Mouse (Mus musculus) kidney, postnatal 10 days (tissue): ENCODE data around the gene Ovca2.
A peak's percentile ranks its signal among the peaks of the same experiment; 100 is the strongest.

ENCODE experiments used
- DNase-seq: peaks from one replicate; pipeline ENCODE4 v3.0.0; 2021; ENCODE audit warnings: mixed read lengths

Ovca2 gene

DNA sequence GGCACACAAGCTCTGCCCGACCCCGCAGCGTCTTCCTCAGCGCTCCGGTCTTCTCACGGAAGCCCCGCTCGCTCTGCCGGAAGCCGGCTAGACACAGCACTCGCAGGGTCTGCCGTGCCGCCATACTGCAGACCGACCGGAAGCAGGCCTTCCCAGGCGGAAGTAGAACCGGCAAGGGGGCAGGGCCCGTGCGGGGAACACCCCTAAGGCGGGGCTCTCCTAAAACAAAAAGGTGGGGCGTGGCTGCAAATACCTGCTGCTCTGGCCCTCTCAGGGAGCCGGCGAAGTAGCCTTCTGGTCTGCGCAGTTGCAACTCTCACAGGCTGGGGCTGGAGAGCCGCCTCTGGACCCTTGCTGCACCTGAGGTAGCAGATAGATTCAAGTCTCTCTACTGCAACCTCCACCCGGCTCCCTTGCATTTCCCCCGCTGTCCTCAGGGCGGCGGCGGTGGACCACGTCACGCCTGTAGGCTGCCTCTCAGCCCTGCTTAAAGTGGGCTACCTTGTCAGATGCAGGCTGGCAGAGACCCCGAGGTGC, at the start of gene Ovca2:
Gene Ovca2 (minus strand): TSS at position 164 of the 537 bp plus-strand sequence.
- DNase-seq = peak; percentile 94

DNA sequence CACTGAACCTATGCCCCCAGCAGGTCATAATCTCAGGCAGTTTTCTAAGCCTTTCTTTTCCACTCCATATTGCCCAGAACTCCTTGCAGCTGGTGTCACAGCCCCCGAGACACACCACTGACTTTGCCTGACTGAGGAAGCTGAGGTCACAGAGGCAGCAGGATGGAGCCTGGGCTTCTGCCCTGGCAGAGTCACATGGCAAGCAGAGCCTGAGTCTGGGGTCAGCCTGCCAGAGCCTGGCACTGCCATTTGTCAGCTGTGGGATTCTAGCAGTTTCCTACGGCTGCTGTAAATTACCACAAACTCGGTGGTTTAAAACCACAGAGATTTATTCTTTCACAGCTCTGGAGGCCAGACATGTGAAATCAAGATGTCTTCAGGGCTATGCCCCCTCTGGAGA, 49.0 kb upstream of the Ovca2 start:
- no peak for DNase-seq

DNA sequence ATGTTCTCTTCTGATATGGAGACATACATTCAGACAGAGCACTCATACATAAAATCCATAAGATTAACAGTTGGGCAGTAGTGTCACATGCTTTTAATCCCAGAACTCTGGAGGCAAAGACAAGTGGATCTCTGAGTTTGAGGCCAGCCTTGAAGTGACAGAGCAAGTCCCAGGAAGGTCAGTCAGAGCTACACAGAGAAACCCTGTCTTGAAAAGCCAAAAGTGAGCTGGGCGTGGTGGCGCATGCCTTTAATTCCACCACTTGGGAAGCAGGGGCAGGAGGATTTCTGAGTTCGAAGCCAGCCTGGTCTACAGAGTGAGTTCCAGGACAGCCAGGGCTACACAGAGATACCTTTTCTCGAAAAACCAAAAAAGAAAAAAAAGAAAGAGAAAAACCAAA, 46.2 kb upstream of the Ovca2 start:
- no peak for DNase-seq

DNA sequence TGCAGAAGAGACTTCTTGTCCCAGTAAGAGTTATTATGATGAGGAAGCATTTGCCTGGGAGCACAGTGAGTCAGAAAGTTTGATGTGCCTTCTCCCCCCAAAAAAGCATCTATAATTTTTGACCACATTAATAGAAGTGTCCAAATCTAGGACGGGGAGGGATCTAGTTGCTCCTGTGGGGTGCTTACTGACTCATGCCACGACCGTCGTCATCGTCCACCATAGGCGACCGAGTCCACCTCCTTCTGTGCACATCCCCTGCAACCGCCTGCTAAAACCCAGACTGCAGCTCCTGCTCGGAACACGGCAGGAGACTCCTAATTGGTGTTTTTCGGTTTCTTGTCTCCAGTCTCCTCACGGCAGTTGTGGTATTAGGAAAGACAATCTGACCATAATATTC, 45.4 kb upstream of the Ovca2 start:
- no peak for DNase-seq

DNA sequence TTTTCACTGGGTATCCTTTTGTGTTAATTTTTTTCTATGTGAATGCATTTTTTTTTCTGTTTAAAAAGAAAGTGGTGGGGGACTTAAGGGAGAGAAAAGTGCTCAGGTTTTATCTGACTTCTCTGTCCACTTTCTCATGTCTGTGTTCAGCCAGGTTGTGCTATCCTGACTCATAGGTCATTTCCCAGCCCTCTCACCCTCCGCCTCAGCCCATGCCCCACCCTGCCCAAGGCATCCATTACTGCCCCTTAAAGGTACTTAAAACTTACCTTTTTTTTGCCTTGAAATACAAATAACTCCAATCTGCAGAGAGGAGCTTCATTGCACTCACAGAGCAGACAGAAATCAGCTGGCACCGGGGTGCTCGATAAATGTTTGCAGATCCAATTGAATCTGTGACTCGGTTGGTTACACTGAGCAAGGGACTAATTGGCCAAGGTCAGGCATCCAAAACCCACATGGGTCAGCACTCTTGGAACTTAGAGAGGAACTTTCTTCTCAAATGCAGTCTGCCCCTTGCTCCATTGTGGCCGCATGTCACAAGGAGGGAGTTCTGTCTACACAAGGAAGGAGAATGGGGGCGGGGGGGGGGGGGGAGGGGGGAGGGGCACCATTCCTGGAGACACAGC, 42.0 kb upstream of the Ovca2 start:
- no peak for DNase-seq

- DNase-seq = peak; percentile 71
These were observed 41.5 kb upstream of the Ovca2 start for GRCm38 (mm10) chr11:75220115-75220514.

DNA sequence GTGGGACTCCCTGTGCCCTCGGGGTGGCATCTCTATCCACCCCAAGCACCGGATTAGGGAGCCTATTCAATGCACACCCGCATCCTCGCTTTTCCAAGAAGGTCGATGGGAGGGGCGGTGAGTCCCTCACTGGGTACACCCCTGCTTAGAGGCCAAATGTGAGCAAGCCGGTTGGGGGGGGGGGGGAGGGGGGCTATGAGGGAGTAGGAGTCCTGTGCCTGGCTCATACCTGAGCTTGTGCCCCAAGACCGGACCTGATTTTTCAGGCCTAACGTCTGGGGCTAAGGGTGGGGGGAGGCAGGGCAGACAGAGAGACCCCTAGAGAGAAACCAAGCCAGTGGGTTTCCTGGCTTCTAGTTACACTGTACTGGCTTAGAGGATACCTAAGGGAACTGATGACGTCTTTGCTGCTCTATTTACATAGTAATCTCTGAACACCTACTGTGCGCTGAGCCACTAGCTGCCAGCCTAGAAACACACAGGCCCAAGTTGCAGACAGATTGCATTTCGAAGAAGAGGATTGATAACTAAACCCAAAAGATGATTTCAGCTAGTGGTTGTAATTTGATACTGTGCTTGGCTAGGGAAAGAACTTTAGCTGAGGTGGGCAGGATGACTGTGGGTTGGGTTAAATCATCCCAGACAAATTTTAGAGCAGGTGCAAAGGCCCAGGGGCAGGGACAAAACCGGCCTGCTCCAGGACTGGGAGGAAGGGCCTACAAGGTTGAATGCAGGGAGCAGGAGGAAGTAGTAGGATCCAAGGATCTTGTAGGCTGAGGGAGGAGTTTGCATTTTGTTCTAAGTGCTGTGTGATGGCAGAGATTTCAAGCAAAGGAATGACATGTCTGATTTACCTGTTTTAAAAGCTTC, 35.7 kb upstream of the Ovca2 start:
- peak; percentile 39 for DNase-seq

DNA sequence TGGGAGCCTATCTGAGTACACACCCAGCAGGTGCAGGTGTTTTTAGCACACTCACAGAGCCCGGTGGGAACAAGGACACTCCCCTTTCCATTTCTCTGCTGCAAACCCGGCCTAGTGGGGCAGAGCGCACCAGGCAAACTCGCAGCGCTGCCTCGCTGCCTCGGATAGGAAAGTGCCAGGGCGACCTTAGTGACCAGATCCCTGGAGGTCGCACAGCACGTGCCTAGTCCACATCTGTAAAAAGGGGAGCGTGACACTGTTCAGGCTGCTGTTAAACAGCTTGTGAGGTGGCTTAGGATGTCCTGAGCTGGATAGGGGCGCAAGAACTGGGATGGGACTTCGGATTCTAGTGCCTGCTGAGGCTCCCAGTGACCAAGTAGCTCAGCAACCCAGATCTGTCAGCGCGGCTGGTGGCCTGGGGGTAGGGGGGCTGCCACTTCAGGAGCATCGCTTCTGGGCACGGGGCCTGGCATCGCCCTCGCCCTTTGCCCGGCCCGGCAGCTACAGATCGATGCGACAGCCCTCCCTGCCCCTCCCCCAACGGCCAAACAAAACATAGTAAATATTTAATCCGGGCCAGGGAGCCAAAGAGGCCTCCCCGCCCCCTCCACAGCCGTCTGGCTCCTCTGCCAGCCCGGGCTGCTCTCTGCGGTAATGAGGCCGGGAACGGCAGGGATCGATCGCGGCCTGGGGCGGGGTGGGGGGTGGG, 34.9 kb upstream of the Ovca2 start:
- DNase-seq = peak; percentile 92

GRCm38 (mm10) chr11:75212876-75213275, 34.2 kb upstream of the Ovca2 start:
- peak; percentile 63 for DNase-seq

DNA sequence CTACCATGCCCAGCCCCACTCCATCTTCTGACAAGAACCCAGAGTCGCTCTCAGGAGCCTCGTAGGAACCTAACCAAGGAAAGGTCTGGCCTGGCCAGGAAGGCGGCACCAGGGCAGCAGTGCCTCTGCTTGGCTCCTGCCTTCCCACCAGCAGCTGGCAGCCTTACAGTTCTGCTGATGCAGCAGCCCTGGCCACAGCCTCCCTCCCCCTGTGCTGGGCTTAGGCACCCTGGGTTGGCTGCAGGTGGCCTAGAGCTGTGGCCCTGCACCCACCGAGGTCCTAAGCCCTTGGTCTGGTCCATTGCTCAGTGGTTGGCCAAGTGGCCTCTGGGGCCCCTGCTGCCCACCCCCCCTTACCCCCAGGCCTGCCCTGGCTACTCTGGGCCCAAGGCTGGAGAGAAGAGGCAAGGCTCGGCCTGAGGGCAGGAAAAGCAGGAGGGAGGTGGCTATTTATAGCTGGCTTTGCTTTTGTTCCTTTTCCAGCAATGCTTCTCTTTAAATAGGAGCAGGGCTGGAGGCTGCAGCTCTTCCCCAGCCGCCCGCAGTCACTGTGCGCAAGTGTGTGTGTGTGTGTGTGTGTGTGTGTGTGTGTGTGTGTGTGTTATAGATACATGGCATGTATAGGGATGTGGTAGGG, 33.5 kb upstream of the Ovca2 start:
- DNase-seq = peak; percentile 72

GRCm38 (mm10) chr11:75210755-75211154, 32.1 kb upstream of the Ovca2 start:
- DNase-seq = no peak

- no peak for DNase-seq
These were observed 31.5 kb upstream of the Ovca2 start for GRCm38 (mm10) chr11:75210093-75210492.

DNA sequence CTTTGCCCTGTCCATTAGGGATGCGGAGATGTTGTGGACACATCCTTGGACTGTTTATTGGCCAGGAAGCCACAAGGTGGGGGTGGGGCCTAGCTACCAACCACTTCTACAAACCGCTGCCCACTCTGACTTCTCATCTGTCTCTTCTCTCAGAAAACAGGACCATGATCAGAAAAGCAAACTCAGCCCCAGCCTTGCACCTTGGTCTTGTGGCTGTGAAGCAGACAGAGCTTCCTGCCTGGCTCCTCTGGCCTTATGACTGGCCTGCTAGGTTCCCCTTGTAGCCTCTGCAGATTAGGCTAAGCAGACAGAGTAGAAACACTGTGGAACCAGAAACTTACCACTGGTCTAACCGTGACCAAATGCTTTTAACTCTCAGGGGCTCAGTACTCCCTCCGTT, 30.7 kb upstream of the Ovca2 start:
- no peak for DNase-seq

DNA sequence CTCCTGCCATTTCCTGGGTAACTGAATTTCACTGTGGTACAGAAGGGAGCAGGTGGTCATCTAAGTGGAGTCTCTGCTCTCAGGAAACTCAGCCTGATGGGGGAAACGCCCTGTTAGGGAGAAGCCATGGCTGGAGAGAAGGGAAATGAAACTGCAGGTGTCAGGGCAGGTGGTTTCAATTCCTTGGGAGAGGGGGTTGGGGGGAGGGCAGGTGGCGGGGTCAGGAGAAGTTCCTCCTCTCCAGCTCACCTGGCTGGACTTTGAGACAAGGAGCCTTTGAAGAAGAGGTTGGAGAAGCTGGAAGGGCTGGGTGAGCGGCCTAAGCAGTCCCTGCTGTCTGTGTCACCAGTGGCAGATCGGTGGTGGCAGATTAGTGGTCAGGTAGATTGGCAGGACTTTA, 27.7 kb upstream of the Ovca2 start:
- no peak for DNase-seq

- DNase-seq = no peak
These were observed 25.8 kb upstream of the Ovca2 start for GRCm38 (mm10) chr11:75204472-75204871.

DNA sequence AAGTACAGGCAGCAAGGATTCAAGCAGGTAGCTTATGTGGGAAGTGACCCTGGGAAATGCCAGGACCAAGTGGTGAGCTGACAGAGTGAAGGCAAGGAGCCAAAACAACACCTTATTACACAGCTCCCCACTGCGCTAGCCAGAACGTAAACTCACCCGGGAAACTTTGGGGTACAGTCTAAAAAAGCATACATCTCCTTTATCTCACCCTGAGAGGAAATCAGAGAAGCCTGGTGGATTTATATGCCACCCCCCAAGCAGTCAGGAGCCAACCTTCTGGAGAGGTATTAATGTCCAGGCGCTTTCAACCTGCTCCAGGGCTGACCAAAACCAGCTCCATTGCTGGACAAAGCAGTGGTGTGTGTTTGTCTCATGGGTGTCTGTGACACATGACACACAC, 25.3 kb upstream of the Ovca2 start:
- no peak for DNase-seq

DNA sequence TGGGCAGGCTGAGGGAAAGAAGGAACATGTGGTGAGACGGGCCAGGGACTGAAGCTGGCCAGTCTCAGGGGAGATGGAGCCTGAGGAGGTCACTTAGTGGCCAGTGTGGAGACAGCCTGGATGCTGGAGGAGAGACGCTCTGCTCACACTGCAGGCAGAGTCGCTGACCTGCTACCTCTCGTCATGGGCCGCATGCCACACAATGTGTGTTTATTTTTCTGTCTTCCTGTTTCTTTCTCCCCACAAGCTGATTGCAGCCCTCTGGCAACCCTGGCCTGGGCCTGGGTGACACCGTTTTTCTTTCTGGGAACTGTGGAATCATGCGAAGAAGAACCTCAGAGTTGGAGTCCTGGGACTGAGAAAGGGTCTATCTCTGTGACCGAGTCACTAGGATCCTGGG, 23.1 kb upstream of the Ovca2 start:
- no peak for DNase-seq

GRCm38 (mm10) chr11:75200935-75201334, 22.3 kb upstream of the Ovca2 start:
- no peak for DNase-seq

GRCm38 (mm10) chr11:75199951-75200350, 21.3 kb upstream of the Ovca2 start:
- DNase-seq = no peak

GRCm38 (mm10) chr11:75198792-75199191, 20.2 kb upstream of the Ovca2 start:
- DNase-seq = no peak

DNA sequence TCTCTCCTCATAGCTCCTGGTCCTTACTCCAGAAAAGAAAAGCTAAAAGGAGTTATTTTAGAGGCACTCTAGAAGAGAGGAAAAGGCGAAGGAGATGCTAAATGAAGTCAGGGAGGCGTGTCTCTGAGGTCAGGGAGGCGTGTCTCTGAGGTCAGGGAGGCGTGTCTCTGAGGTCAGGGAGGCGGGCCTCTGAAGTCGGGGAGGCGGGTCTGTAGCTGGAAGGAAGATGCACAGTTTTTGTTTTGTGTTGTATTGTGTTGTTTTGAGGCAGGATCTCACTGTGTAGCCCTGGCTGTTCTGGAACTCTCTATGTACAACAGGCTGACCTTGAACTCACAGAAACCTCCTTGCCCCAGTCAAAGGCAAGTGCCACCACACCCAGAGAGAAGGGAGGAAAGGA, 19.3 kb upstream of the Ovca2 start:
- DNase-seq = no peak

DNA sequence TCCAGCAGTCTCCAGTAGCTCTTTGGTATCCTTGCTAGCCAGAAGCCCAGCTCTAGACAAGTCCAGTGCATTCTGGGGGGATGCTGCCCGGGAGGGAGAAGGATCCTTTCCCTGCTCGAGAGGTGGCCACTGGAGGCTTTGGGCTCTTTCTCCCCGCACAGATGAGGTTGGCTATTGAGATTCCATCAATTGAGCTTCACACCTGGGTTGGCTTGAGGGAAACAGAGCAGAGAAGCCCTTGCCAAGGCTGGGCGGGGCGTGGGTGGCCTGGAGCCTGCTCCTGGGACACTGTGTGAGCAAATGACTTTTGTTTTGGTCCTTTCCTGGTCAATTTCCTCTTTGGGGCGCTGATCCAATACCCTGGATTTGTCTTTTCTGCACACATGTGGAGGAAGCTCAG, 17.5 kb upstream of the Ovca2 start:
- DNase-seq = no peak

DNA sequence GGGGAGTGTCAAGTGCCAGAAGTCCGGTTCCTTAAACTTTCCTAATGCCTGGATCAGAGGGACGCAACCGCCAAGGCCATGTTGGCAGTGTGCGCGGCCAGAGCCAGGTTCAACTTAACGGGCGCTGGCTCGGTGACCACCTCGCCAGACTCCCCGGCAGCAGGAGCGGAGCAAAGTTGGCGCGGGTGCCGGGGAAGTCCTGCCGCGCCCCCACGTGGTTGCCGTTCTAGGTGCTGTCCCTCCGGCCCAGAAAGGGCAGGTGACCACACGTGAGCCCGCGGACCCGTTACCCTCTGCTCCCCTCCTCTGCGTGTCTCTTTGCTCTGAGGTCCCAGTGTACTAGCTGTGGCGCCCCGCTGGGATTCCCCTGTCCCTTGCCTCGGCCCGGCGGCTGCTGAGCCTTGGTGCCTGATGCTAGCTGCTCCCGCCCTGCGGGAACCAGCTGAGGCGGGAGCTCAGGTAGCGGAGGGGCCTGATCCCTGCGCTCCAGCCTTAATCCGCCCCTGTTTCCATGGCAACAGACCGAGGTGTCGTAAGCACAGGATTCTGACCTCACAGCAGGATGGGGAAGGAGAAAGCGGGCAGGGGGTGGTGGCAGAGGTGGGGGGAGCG, 16.3 kb upstream of the Ovca2 start:
- peak; percentile 70 for DNase-seq
